Mouse (Mus musculus) mature B cell (primary cell): ENCODE results near the gene Tmem156.

Source experiments
- in situ Hi-C: fragments of 300-500 bp; cut with MboI; formaldehyde crosslinking; loops from 2 replicates; pipeline ENCODE4 v1.14.3; 2019

Gene Tmem156

GRCm38 (mm10) chr5:65096805-65097204 is 4.9 kb upstream of the Tmem156 start:
- in situ Hi-C loops = no loop called here

- in situ Hi-C loops = no loop called here
Observed at GRCm38 (mm10) chr5:65096082-65096481, 4.2 kb upstream of the Tmem156 start.

- in situ Hi-C loops = no loop called here
Observed at GRCm38 (mm10) chr5:65094902-65095545, 3.1 kb upstream of the Tmem156 start.

- in situ Hi-C loops = no loop called here
Observed at GRCm38 (mm10) chr5:65093769-65094168, 1.8 kb upstream of the Tmem156 start.

- in situ Hi-C loops = no loop called here
Observed at GRCm38 (mm10) chr5:65091184-65091858, 611 bp downstream of the Tmem156 start.

GRCm38 (mm10) chr5:65089707-65090106 is 2.2 kb downstream of the Tmem156 start:
- in situ Hi-C loops = no loop called here

GRCm38 (mm10) chr5:65086522-65086921 is 5.4 kb downstream of the Tmem156 start:
- in situ Hi-C loops = no loop called here

- in situ Hi-C loops = no loop called here
Observed at GRCm38 (mm10) chr5:65081836-65082235, 10.1 kb downstream of the Tmem156 start.

- in situ Hi-C loops = no loop called here
Observed at GRCm38 (mm10) chr5:65079881-65080280, 12.1 kb downstream of the Tmem156 start.

GRCm38 (mm10) chr5:65078081-65078480 is 13.9 kb downstream of the Tmem156 start:
- in situ Hi-C loops = no loop called here

GRCm38 (mm10) chr5:65076748-65077147 is 15.2 kb downstream of the Tmem156 start:
- in situ Hi-C loops = no loop called here

GRCm38 (mm10) chr5:65076087-65076486 is 15.8 kb downstream of the Tmem156 start:
- in situ Hi-C loops = no loop called here

GRCm38 (mm10) chr5:65074693-65075092 is 17.2 kb downstream of the Tmem156 start:
- in situ Hi-C loops = no loop called here

GRCm38 (mm10) chr5:65073247-65073646 is 18.7 kb downstream of the Tmem156 start:
- in situ Hi-C loops = no loop called here

GRCm38 (mm10) chr5:65071689-65072118 is 20.2 kb downstream of the Tmem156 start:
- in situ Hi-C loops = no loop called here

GRCm38 (mm10) chr5:65069872-65070271 is 22.1 kb downstream of the Tmem156 start:
- in situ Hi-C loops = no loop called here

- in situ Hi-C loops = no loop called here
Observed at GRCm38 (mm10) chr5:65068166-65068565, 23.8 kb downstream of the Tmem156 start.

- in situ Hi-C loops = no loop called here
Observed at GRCm38 (mm10) chr5:65063266-65063665, 28.7 kb downstream of the Tmem156 start.

GRCm38 (mm10) chr5:65062236-65062635 is 29.7 kb downstream of the Tmem156 start:
- in situ Hi-C loops = no loop called here

GRCm38 (mm10) chr5:65059806-65060205 is 32.1 kb downstream of the Tmem156 start:
- in situ Hi-C loops = no loop called here

- in situ Hi-C loops = no loop called here
Observed at GRCm38 (mm10) chr5:65057596-65057995, 34.3 kb downstream of the Tmem156 start.

- in situ Hi-C loops = no loop called here
Observed at GRCm38 (mm10) chr5:65051513-65051912, 40.4 kb downstream of the Tmem156 start.

GRCm38 (mm10) chr5:65049880-65050279 is 42.1 kb downstream of the Tmem156 start:
- in situ Hi-C loops = no loop called here
